Mouse (Mus musculus) T-helper 17 cell (primary cell): ENCODE results near the gene Btbd3.

ENCODE experiments used
- in situ Hi-C, 2 experiments: fragments of 300-600 bp; cut with MboI, MseI; formaldehyde crosslinking; loops; 1 replicate in 1 of 2; 2 replicates in 1 of 2; pipeline ENCODE4 v1.15.1; 2025; ENCODE audit warnings: high pct_unique_total_duplicates in 2 of 2

Gene Btbd3

DNA sequence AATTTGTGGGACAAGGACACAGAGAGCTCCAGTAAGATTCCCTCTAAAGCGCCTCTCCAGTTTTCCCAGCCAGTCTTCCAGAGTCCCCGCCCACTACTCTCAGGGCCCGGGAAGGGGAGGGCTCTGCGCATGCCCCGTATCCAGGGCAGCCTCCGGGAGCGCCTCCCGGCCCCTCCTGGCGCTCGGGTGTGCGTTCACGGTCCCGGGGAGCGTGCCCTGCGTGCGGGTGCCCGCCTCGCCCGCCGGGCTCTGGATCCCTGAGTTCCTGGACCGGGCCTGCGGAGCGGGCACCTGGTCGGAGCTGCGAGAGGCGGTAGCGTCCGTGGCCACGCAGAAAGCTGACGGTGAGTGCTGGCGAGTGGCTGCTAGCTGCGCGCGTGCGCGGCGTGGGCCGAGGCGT lies at the start of gene Btbd3:
Btbd3 (plus strand) TSS at position 155 of the 400 bp plus-strand sequence.
- in situ Hi-C loops = no loop called here

GRCm38 (mm10) chr2:138215561-138215960 lies 40.8 kb upstream of the Btbd3 start:
- in situ Hi-C loops = no loop called here

DNA sequence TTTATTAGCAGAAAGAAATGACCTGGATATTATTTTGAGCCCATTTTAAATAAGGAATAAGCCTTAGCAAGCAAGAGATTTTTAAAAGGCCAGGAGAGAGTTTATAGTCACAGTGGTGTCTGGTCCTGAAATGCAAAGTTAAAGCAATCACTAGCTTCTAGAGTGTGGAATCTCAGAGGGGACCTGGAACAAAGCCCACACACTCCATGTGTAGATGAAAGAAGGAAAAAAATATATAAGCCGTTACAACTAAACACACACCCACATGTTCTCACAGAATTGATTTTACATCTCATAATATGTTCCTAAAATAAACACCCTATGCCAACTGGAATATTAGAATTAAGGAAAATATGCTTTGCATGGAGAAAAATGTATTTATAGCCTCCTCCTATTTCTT lies 36.1 kb upstream of the Btbd3 start:
- in situ Hi-C loops = no loop called here

DNA sequence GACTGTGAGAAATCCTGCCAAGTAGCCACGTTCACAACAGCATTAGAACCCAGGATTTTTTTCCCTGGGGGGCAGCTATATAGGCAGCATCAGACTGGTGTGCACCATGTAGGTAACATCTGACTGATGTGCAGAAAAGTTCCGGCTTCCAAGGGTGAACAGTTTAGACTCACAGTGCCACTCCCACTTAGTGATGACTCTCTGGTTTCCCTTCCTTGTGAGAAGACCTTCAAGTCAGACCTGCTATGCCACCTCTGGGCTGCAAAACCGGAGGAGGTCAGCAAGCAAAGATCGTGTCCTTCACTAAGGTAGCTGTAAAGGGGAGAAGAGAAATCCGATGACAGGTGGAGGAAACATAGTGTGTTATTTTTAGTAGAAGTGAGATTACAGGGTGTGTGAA lies 24.1 kb upstream of the Btbd3 start:
- in situ Hi-C loops = no loop called here

DNA sequence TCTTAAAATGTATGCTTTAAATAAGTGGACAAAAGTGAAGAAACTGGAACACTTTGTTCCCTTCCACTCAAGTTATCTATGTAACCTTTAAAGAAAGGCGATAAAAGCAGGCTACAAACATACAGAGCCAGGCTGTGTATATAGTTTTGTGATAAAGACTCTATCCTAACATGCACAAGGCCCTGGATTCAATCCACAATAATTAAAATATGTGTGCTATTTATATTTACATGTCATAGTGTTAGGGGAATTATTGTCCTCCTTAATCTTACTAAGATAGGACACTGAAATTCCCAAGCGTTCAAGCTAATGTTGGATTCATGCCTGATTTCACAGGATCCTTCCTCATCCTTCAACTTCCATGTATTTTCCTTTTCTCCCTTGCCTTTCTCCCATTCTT lies 20.2 kb upstream of the Btbd3 start:
- in situ Hi-C loops = no loop called here

DNA sequence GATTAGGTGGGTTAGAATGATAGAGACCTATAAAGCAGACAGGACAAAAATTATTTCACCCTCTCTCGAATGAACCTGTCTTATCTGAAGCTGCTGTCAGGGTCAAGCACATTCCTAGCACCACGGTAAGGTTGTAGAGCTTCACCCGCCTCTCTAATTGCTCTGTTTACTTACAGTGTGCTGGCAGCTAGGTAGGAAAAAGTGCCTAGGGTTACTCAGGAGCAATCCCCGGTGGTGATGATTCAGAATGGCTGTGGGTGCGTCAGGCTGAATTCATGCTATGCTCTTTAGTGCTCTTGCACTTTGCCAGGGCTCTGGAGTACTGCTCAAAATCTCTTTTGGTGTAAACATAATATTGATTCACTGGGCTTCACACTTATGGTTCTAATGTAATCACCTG lies 13.9 kb upstream of the Btbd3 start:
- in situ Hi-C loops = no loop called here

DNA sequence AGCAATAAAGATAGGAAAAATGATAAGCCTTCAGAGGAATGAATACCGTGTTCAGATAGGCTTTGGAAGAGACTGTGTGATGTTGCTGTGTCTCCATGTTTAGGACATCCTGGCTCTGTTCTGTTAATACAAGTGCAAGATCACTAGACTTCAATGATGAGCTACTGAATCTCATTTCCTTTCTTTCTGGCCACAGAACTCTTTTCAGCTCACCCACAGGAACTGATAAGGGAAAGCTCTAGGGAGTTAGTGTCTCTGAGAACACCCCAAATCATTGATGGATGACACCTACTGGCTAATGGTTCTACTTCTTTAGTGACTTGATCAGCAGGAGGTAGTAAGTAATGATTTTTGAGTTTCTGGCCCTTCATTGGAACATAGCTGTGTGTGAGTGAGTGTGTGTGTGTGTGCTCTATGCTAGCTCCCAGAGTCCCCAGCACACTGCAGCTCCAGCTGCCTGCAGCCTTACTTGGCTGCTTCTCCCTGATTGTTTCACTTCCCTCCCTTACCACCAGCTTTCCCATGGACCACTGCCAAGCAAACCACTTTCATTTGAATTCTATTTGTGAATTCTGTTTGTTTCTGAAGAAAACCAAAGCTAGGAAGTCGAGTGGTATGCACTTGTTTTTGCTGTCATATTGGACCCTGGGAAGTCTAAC lies 10.6 kb upstream of the Btbd3 start:
- in situ Hi-C loops = no loop called here

- in situ Hi-C loops = no loop called here
These were observed 8.4 kb upstream of the Btbd3 start for GRCm38 (mm10) chr2:138247986-138248385.

DNA sequence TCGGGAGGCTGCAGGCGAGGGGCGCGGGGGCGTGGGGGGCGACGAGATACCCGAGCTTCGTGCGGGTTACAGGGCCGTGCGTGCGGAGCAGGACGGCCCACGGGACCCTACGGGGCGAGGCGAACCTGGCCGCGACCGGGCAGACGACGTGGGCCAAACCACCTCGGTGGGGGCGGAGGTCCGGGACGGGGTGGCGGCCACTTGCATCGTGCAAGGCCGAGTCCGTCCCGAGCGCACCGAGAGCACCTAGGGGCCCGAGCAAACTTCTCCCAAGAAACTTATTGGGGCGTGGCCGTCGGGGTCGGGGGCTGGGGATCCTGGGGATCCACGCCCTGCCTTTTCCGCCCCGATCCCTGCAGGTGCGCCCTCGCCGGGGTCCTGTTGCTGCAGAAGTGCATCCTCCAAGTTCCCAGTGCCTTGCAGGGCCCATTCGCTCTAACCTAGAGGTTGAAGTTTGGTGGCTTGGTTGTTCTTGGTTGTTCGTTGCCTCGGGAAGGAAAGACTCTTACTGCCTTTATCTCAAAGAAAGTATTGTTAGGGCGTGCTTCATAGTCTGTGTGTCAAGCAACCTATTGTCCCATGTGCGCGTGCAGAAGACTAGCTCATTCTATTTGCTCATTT lies 596 bp downstream of the Btbd3 start:
- in situ Hi-C loops = no loop called here

GRCm38 (mm10) chr2:138257692-138258315 lies 1.4 kb downstream of the Btbd3 start:
- in situ Hi-C loops = no loop called here

- in situ Hi-C loops = no loop called here
These were observed 4.8 kb downstream of the Btbd3 start for GRCm38 (mm10) chr2:138261140-138261539.

DNA sequence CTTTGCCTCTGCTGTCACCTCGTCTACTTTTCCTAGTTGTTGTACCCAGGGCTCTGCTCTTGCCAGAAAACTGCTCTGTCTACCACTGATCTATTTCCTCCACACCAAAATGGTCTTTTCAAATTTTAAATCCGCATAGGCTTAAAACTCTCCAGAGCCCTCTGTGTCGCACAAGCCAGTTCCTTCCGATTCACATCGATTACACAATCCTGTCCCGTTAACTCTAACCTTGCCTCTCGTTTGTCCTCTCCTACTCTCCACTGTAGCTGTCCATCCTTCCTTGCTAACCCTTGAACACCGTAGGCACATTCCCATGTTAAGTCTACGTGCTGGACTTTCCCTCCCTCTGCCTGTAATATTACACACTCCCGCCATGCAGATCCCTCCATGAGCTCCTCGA lies 6.5 kb downstream of the Btbd3 start:
- in situ Hi-C loops = no loop called here

GRCm38 (mm10) chr2:138265356-138266005 lies 9.1 kb downstream of the Btbd3 start:
- in situ Hi-C loops = no loop called here

DNA sequence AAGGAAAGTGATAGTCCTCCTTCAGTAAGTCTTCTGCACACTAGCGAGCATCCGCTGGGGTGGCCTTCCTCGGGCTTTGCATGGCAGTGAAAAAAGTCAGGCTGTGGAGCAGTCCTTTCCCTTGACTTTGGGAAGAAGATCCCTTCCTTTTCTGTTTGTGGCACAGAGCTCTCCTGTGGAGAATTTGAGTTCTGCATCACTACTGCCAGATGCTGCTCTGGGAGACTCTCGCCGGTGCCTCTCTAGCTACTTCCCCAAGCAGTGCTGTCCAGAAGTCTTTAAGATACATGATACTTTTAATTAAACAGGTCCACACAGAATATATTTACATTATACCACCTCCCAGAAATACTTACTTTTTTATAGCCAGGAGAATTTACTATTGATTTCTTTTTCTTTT lies 10.3 kb downstream of the Btbd3 start:
- in situ Hi-C loops = no loop called here

DNA sequence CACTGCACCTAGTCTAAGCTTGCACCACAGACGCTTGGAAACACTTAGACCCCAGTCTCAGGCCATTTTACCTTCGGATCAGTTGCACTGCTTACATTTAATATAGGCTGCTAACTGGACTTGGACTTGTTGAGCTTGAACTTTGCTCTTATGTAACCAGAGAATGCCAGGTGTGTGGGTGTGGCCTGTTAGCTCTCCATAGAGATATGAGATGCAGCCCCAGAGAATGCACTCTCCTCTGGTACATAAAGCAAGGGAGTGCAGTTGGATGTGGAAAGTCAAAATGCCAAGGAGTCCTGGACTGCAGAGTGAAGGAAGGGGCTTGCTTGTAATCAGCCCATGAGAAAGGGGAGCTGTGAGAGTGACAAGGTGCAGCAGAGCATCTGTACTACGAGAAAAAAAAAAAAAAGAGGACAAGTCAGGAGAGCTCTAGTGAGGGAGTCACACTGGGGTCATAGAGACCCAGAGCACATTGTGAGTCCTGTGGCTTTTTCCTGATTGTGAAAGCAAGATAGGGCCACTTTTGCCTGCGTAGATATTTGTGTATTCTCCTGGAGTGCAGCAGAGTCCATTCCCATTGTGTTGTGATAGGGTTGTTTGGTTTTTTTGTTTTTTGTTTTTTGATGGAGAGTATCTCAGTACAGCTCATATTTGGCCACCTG lies 11.6 kb downstream of the Btbd3 start:
- in situ Hi-C loops = no loop called here

- in situ Hi-C loops = no loop called here
These were observed 13.0 kb downstream of the Btbd3 start for GRCm38 (mm10) chr2:138269330-138269729.

DNA sequence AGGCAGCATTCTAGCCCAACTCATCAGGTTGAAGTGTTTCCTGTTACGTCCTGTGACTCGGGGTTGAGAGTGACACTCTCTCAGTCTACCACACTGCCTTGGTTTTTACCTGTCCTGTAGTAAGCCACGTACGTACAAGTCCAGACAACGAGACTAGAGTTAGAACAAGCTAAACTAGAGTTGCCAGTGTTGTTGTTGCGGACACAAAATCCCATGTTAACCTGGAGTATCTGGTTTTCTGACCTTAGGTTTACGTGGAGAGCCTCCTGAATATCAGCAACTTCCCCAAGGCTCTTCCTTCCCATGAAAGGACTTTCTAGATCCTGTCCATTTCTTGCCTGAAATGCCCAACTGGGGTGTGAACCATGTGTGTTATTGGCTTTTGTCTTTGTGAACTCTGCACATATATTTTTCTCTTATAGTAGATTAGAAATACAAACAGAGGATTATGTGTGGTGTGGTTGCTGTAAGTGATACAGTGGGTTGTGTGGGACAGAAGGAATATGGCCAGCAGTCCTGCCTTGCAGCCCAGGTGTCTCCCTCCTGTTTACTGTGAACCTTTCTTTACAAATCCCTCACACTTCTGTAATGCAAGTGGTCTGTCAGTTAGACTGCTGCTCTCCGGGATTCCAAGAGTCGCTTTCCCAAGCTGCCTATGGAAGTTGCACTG lies 17.2 kb downstream of the Btbd3 start:
- in situ Hi-C loops = no loop called here

GRCm38 (mm10) chr2:138274086-138274485 lies 17.7 kb downstream of the Btbd3 start:
- in situ Hi-C loops = no loop called here

DNA sequence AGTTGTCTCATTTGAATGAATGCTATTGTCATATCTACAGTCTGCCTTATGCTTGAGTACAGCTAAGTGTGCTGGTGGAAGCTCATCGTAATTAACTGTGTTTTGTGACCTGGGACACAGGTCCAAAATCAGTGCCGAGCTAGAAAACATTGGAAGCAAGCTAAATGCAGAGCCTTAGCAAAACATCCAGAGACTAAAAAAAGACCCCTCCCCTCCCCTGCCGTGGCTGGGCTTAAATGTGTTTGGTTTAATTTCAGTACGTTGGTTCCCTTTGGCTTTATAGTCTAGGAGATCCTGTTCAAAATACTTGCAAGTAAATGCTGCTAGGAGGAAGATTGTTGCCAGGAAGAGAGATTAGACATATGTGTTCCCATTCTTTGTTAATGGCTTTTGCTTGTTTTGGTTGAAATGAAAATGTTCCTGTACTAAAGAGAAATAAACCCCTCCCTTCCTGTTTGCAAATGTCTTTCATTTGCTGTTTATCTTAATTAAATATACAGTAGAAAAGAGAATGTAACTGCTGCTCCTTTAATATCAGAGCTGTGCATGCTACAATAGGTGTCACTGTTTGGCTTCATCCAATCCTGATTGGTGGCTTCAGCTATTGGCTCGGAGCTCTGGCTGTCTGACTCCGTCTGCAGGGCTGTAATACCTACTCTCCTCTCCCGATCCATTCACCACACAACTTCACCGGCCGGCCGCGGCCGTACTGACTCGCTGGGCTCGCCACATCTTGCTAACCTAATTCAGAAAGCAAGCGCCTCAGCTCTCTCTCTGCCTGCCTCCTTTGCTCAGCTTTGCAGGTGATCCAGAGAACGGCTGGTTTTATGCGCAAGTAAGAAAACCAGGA lies 21.7 kb downstream of the Btbd3 start:
- in situ Hi-C loops = no loop called here

- in situ Hi-C loops = no loop called here
These were observed 22.7 kb downstream of the Btbd3 start for GRCm38 (mm10) chr2:138278853-138279640.
